Mouse (Mus musculus) kidney, embryonic 15.5 days (tissue): ENCODE measurements around the gene Mpzl1. TPM values are rescaled to one million over a fixed set of nuclear protein-coding genes. Genes with fewer than 3 reads are reported as not detected.
"Not testable (repeated sequence)": the region's sequence is repeated elsewhere in the genome, so short reads cannot be mapped to it uniquely, and the experiment has no call there.

ENCODE experiments used
- ATAC-seq: fragments of 200-750 bp; cut with Nextera tagmentation; replicated peaks from 2 replicates; pipeline ENCODE4 v1.8.0; 2017; ENCODE audit warnings: moderate TSS enrichment; ENCODE audit not compliant: low FRiP score
- H3K27ac ChIP-seq: fragments of 300-500 bp; sonication (generic); 2 replicates; pipeline ENCODE4 v1.5.1; 2015; ENCODE audit warnings: mild to moderate bottlenecking, inconsistent platforms
- H3K27me3 ChIP-seq: fragments of 300-500 bp; sonication (generic); 2 replicates; pipeline ENCODE4 v1.6.1; 2015; ENCODE audit warnings: inconsistent platforms
- H3K36me3 ChIP-seq: fragments of 300-500 bp; sonication (generic); 2 replicates; pipeline ENCODE4 v1.6.1; 2015; ENCODE audit warnings: inconsistent platforms
- H3K4me1 ChIP-seq: fragments of 300-500 bp; sonication (generic); 2 replicates; pipeline ENCODE4 v1.6.1; 2015; ENCODE audit warnings: inconsistent platforms
- H3K4me2 ChIP-seq: fragments of 300-500 bp; sonication (generic); 2 replicates; pipeline ENCODE4 v1.6.1; 2015; ENCODE audit warnings: moderate library complexity, mild to moderate bottlenecking, inconsistent platforms
- H3K4me3 ChIP-seq: fragments of 300-500 bp; sonication (generic); replicated peaks from 2 replicates; pipeline ENCODE4 v1.5.1; 2015; ENCODE audit warnings: mild to moderate bottlenecking, inconsistent platforms
- H3K9ac ChIP-seq: fragments of 300-500 bp; sonication (generic); 2 replicates; pipeline ENCODE4 v1.6.1; 2015; ENCODE audit warnings: mild to moderate bottlenecking, inconsistent platforms
- H3K9me3 ChIP-seq: fragments of 300-500 bp; sonication (generic); replicated peaks from 2 replicates; pipeline ENCODE4 v1.6.1; 2016; ENCODE audit warnings: inconsistent platforms
- WGBS: fragments of 180-500 bp; shearing (Covaris S2); methylation state at CpG from one replicate; pipeline ENCODE4 v1.1.7; 2015; ENCODE audit warnings: mixed read lengths; 5-methylcytosine and 5-hydroxymethylcytosine counted together
- polyA plus RNA-seq: library from polyadenylated mRNA; unstranded; fragments of >200 nt; fragmentation: Nextera tagmentation; extraction: Ambion mirVana; gene quantifications from 2 replicates; pipeline ENCODE4 v1.2.1, GENCODE M21; 2015

Gene Mpzl1
- 203 and 207 TPM in 2 replicates for polyA plus RNA-seq

DNA sequence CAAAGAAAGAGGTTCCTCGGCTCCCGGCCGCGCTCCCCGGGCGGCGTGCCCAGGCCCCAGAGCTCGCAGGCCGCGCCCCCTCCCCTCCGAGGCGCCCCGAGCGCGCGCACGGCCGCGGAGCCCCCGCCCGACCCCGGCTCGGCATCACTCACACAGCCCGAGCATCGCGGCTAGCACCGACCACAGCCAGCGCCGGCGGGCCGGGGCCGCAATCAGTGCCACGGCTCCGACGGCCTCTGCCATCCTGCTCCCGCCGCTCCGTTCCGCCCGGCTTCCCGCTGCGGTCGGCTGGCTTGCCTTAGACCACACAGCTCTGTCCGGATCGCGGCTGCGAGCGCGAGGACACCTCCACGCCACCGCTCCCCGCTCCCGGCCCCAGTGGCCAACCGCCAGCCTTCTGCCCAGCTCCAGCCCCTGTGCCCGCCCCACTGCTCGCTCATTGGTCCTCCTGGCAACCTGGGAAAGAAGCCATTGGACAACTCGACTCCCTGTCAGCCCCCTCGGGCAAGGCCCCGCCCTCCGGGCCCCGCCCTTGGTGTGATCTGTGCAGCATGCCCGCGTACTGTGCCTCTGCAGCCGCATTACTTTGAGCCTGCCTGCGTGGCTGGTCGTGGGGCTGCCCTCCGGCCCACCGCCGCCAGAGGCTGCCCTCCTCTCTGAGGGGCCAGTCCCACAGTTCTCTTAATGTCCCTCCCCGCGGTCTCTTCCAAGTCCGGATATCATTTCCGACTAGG, at the start of gene Mpzl1:
Mpzl1 (minus strand) TSS at position 388 of the 734 bp plus-strand sequence.
- peak within 1 kb of the TSS; percentile 98 for H3K27ac ChIP-seq
- no peaks in the 10 kb centered on the region for H3K9me3 ChIP-seq
- no peaks in the 10 kb centered on the region for H3K27me3 ChIP-seq
- no peaks in the 10 kb centered on the region for H3K36me3 ChIP-seq
- peak within 1 kb of the TSS; percentile 79 for H3K4me2 ChIP-seq
- H3K4me1 ChIP-seq: peaks cover 50% of the 10 kb centered on the region
- ATAC-seq: peak; percentile 99
- H3K9ac ChIP-seq: peak within 1 kb of the TSS; percentile 77
- under 1% methylated on average over 71 of the region's 73 CpGs for WGBS
- peak within 1 kb of the TSS; percentile 91 for H3K4me3 ChIP-seq

- peaks cover 62% of the 10 kb centered on the region for H3K4me1 ChIP-seq
- no peaks in the 10 kb centered on the region for H3K27me3 ChIP-seq
- 72% methylated on average over 18 of the region's 18 CpGs for WGBS
- peaks cover 9% of the 10 kb centered on the region for H3K36me3 ChIP-seq
- peak overlapping the region; percentile 57 for H3K27ac ChIP-seq
- H3K4me2 ChIP-seq: no peak overlapping the region
- no peak overlapping the region for H3K4me3 ChIP-seq
- ATAC-seq: no peak
- no peak overlapping the region for H3K9ac ChIP-seq
- no peaks in the 10 kb centered on the region for H3K9me3 ChIP-seq
These were observed 47.9 kb upstream of the Mpzl1 start for GRCm38 (mm10) chr1:165682056-165682853.

- H3K4me3 ChIP-seq: no peak overlapping the region
- H3K9me3 ChIP-seq: no peaks in the 10 kb centered on the region
- H3K27me3 ChIP-seq: no peaks in the 10 kb centered on the region
- H3K4me1 ChIP-seq: peaks cover 53% of the 10 kb centered on the region
- no peak overlapping the region for H3K9ac ChIP-seq
- H3K27ac ChIP-seq: peak overlapping the region; percentile 57
- H3K4me2 ChIP-seq: no peak overlapping the region
- 0 out of 2 replicates have a peak, but pooled peaks have one; percentile 20 for ATAC-seq
- WGBS: 58% methylated on average over 13 of the region's 13 CpGs
- H3K36me3 ChIP-seq: peaks cover 11% of the 10 kb centered on the region
These were observed 46.9 kb upstream of the Mpzl1 start for GRCm38 (mm10) chr1:165681045-165681794.

DNA sequence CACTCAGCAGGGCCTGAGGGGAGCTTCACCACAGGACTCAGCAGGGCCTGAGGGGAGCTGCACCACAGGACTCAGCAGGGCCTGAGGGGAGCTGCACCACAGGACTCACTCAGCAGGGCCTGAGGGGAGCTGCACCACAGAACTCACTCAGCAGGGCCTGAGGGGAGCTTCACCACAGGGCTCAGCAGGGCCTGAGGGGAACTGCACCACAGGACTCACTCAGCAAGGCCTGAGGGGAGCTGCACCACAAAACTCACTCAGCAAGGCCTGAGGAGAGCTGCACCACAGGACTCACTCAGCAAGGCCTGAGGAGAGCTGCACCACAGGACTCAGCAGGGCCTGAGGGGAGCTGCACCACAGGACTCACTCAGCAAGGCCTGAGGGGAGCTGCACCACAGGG, 45.7 kb upstream of the Mpzl1 start:
- not testable (repeated sequence) for H3K4me2 ChIP-seq, ATAC-seq, H3K27me3 ChIP-seq, H3K9me3 ChIP-seq, H3K9ac ChIP-seq, H3K4me3 ChIP-seq
- Histone ChIP-seq H3K4me1 (peaks cover 48% of the 10 kb centered on the region), H3K27ac (peak overlapping the region; percentile 29), H3K36me3 (peaks cover 16% of the 10 kb centered on the region)

DNA sequence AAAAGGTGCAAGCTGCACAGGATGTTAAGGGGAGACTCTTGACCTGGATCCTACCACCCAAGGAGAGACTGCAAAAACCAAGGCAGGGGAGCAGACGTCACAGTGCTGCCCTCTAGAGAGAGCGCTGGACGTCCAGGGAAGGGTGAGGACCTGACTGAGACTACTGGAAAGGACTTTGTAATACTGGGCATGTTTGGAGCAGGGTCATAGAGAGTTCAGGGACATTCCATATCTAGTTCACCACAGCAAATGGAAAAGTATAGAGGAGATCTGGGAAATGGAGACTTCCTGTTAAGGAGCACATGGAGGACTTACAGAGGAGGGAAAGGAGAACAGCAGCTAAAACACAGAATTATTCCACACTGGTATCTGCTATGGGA, 45.3 kb upstream of the Mpzl1 start:
- WGBS: 48% methylated on average over 3 of the region's 3 CpGs
- Histone ChIP-seq H3K4me1 (peaks cover 43% of the 10 kb centered on the region), H3K4me2 (no peak overlapping the region), H3K36me3 (peaks cover 20% of the 10 kb centered on the region), H3K27me3 (no peaks in the 10 kb centered on the region), H3K9ac (no peak overlapping the region), H3K27ac (peak overlapping the region; percentile 29), H3K4me3 (no peak overlapping the region), H3K9me3 (no peaks in the 10 kb centered on the region)
- no peak for ATAC-seq

- no peak overlapping the region for H3K9ac ChIP-seq
- H3K36me3 ChIP-seq: peaks cover 20% of the 10 kb centered on the region
- no peak overlapping the region for H3K4me3 ChIP-seq
- 78% methylated on average over 15 of the region's 15 CpGs for WGBS
- ATAC-seq: no peak
- H3K27me3 ChIP-seq: no peaks in the 10 kb centered on the region
- H3K4me2 ChIP-seq: no peak overlapping the region
- H3K27ac ChIP-seq: 0 out of 2 replicates have a peak overlapping the region, but pooled peaks have one; percentile 29
- peaks cover 40% of the 10 kb centered on the region for H3K4me1 ChIP-seq
- no peaks in the 10 kb centered on the region for H3K9me3 ChIP-seq
These were observed 44.7 kb upstream of the Mpzl1 start for GRCm38 (mm10) chr1:165678861-165679617.

- Histone ChIP-seq H3K27me3 (no peaks in the 10 kb centered on the region), H3K4me1 (peaks cover 36% of the 10 kb centered on the region), H3K36me3 (peaks cover 20% of the 10 kb centered on the region), H3K9ac (no peak overlapping the region), H3K4me3 (no peak overlapping the region), H3K4me2 (no peak overlapping the region), H3K9me3 (no peaks in the 10 kb centered on the region), H3K27ac (no peak overlapping the region)
- WGBS: 82% methylated on average over 4 of the region's 4 CpGs
- ATAC-seq: no peak
These were observed 43.2 kb upstream of the Mpzl1 start for GRCm38 (mm10) chr1:165677558-165677957.

GRCm38 (mm10) chr1:165676993-165677392, 42.7 kb upstream of the Mpzl1 start:
- WGBS: 75% methylated on average over 3 of the region's 3 CpGs
- Histone ChIP-seq H3K4me3 (no peak overlapping the region), H3K4me1 (peaks cover 30% of the 10 kb centered on the region), H3K27ac (no peak overlapping the region), H3K9me3 (no peaks in the 10 kb centered on the region), H3K27me3 (no peaks in the 10 kb centered on the region), H3K4me2 (no peak overlapping the region), H3K9ac (no peak overlapping the region), H3K36me3 (peaks cover 20% of the 10 kb centered on the region)
- ATAC-seq: no peak

DNA sequence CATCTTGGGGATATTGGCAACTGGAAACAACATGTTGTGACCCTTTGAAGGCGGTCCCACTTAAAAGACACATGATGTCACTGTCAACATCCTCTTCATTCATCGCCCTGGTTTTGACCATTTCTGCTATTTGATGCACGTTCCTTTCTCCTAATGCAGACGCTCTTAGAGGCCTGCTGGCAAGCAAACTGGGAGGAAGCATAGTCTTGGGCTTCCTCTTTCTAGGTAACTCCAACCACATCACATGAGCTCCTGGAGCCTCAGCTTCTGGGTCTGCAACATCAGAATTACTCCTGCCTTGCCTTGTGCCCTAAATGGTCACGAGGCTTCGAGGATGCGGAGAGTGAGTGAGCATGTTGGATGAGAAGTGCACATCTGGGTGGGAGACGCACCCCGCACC, 40.8 kb upstream of the Mpzl1 start:
- peaks cover 20% of the 10 kb centered on the region for H3K36me3 ChIP-seq
- no peaks in the 10 kb centered on the region for H3K9me3 ChIP-seq
- peaks cover 15% of the 10 kb centered on the region for H3K4me1 ChIP-seq
- H3K27me3 ChIP-seq: no peaks in the 10 kb centered on the region
- H3K27ac ChIP-seq: no peak overlapping the region
- WGBS: 91% methylated on average over 9 of the region's 9 CpGs
- no peak overlapping the region for H3K4me3 ChIP-seq
- H3K4me2 ChIP-seq: no peak overlapping the region
- H3K9ac ChIP-seq: no peak overlapping the region
- no peak for ATAC-seq

DNA sequence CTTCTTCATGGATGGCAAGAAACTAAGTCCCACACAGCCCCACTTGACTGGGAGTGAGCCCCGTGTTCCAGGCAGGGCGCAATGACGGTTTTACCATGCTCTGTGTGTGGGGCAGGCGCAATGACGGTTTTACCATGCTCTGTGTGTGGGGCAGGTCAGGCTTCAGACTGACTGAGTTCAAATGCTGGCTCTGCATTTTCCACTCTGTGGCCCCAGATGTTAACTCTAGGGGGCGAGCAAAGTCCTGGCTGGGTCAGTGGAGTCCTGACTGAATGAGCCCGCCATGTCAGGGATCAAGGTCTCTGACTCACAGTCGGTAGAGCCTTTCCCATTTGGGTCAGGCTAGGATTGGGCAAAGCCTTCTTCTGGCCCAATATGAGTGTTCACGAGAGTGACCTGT, 38.0 kb upstream of the Mpzl1 start:
- Histone ChIP-seq H3K4me2 (no peak overlapping the region), H3K9ac (no peak overlapping the region), H3K9me3 (no peaks in the 10 kb centered on the region), H3K27ac (no peak overlapping the region), H3K4me1 (peaks cover 30% of the 10 kb centered on the region), H3K4me3 (no peak overlapping the region), H3K36me3 (peaks cover 11% of the 10 kb centered on the region; the same call in 1 of the 2 replicates), H3K27me3 (no peaks in the 10 kb centered on the region)
- ATAC-seq: no peak
- WGBS: 79% methylated on average over 9 of the region's 9 CpGs

- Histone ChIP-seq H3K9me3 (no peaks in the 10 kb centered on the region), H3K4me2 (no peak overlapping the region), H3K36me3 (0 out of 2 replicates have a peak, but pooled peaks cover 4% of the 10 kb centered on the region), H3K4me3 (no peak overlapping the region), H3K4me1 (peaks cover 39% of the 10 kb centered on the region), H3K27ac (no peak overlapping the region), H3K27me3 (no peaks in the 10 kb centered on the region), H3K9ac (no peak overlapping the region)
- no peak for ATAC-seq
- WGBS: 48% methylated on average over 6 of the region's 6 CpGs
These were observed 35.7 kb upstream of the Mpzl1 start for GRCm38 (mm10) chr1:165670056-165670455.
